Mouse (Mus musculus) lung, embryonic 14.5 days (tissue): ENCODE measurements around the gene Il23a. TPM values are rescaled to one million over a fixed set of nuclear protein-coding genes. Genes with fewer than 3 reads are reported as not detected.

Experiments
- ATAC-seq: fragments of 200-750 bp; cut with Nextera tagmentation; 2 replicates; pipeline ENCODE4 v1.8.0; 2017; ENCODE audit warnings: mild to moderate bottlenecking, moderate TSS enrichment, moderate library complexity; ENCODE audit not compliant: insufficient read depth
- DNase-seq: peaks from one replicate; pipeline ENCODE4 v3.0.0-alpha.2; 2015
- H3K27ac ChIP-seq: fragments of 300-500 bp; sonication (generic); 2 replicates; pipeline ENCODE4 v1.5.1; 2014; ENCODE audit warnings: low read depth, mild to moderate bottlenecking, moderate library complexity
- H3K27me3 ChIP-seq: fragments of 300-500 bp; sonication (generic); 2 replicates; pipeline ENCODE4 v1.6.1; 2014; ENCODE audit warnings: low read length, control low read depth; ENCODE audit not compliant: insufficient read depth
- H3K36me3 ChIP-seq: fragments of 300-500 bp; sonication (generic); 2 replicates; pipeline ENCODE4 v1.6.1; 2014; ENCODE audit warnings: control low read depth; ENCODE audit not compliant: insufficient read depth
- H3K4me1 ChIP-seq: fragments of 300-500 bp; sonication (generic); 2 replicates; pipeline ENCODE4 v1.6.1; 2014; ENCODE audit warnings: antibody characterized with exemption, control low read depth; ENCODE audit not compliant: insufficient read depth
- H3K4me2 ChIP-seq: fragments of 300-500 bp; sonication (generic); 2 replicates; pipeline ENCODE4 v1.6.1; 2014; ENCODE audit warnings: mild to moderate bottlenecking
- H3K4me3 ChIP-seq: fragments of 300-500 bp; sonication (generic); 2 replicates; pipeline ENCODE4 v1.5.1; 2014; ENCODE audit warnings: low read depth, low read length
- H3K9ac ChIP-seq: fragments of 300-500 bp; sonication (generic); 2 replicates; pipeline ENCODE4 v1.6.1; 2014
- H3K9me3 ChIP-seq: fragments of 300-500 bp; sonication (generic); 2 replicates; pipeline ENCODE4 v1.6.1; 2016; ENCODE audit warnings: low read depth, low read length, control low read depth
- CTCF ChIP-seq: IDR thresholded peaks from 2 replicates; pipeline ENCODE4 v1.5.1; 2016; ENCODE audit warnings: antibody characterized with exemption, low read depth
- WGBS: fragments of 180-500 bp; shearing (Covaris S2); extraction: QIAGEN DNeasy Blood & Tissue Kit; methylation state at CpG from one replicate; pipeline ENCODE4 v1.1.7; 2014; 5-methylcytosine and 5-hydroxymethylcytosine counted together
- polyA plus RNA-seq: library from polyadenylated mRNA; unstranded; fragments of >200 nt; fragmentation: Nextera tagmentation; extraction: Ambion mirVana; gene quantifications from 2 replicates; pipeline ENCODE4 v1.2.1, GENCODE M21; 2014

Gene Il23a
- polyA plus RNA-seq, 1 experiment from 2014 or later, result 0.17 TPM

DNA sequence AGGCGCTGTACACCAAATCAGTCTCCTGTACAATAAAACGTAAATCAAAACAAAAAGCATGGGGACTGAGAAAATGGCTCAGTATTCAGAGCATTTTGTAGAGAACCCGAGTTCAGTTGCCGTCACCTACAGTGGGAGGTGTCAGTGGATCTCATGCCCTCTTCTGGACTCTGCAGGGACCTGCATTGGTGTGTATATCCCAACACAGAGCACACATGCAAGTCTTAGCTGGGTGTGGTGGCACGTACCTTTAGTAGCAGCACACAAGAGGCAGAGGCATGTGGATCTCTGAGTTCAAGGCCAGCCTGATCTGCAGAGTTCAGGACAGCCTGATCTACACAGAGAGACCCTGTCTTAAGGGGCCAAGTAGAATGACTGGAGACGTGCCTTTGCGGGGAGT is 11.1 kb upstream of the Il23a start:
- H3K4me3 ChIP-seq, result no peak overlapping the region
- DNase-seq (no peak), ATAC-seq (no peak)
- 85% methylated on average over 7 of the region's 7 CpGs for WGBS
- peaks cover 4% of the 10 kb centered on the region for H3K4me1 ChIP-seq
- H3K9ac ChIP-seq, result no peak overlapping the region; the same call in 1 of the 2 replicates
- no peak for TF ChIP-seq CTCF
- H3K36me3 ChIP-seq, result peaks cover 67% of the 10 kb centered on the region
- peak overlapping the region; percentile 42; the same call in 1 of the 2 replicates for H3K27ac ChIP-seq
- H3K9me3 ChIP-seq, result no peaks in the 10 kb centered on the region
- H3K27me3 ChIP-seq, result no peaks in the 10 kb centered on the region
- H3K4me2 ChIP-seq, result no peak overlapping the region

DNA sequence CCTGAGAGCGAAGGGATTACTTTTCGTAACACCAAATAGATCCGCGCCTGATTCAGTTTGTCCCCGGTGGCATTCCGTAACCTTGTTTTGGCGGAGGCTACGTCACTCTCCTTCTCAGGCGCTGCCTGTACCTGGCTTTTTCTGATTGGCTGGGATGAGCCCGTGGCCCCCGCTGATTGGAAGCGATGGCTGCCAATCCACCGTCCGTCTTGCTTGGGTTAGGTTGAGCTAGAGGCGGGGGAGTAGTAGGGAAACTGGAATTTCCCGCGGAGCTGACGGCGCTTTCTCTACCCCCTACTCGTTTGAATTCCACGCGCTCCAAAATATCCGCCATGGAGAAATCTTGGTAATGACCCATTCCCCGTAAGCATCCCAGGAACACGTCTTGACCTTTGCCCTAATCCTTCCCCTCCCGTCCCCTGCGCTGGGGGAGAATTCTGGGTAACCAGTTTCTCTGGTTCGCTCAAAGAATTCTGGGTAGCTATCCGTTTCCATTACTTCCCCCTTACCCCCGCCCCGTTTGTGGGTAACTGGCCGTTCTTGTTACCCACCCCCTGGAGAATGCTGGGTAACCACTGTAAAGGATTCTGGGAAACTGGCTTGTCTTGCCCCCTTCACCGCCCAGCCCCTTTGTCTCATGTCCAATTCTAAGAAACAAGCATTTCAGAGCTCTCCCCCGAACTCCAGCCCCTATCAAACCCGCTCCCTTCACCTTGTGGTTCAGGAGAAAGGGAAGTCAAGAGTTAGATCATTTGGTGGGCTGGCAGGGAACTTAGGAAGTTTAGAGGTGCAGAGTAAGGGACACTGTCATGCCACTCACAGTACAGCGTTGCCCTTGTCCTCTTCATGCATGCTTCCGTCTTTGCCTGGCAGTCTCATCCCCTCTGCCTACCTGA is 4.8 kb upstream of the Il23a start, which contains the start of gene Pan2:
Gene Pan2 (plus strand): TSS at position 210 of the 896 bp plus-strand sequence.
- H3K4me1 ChIP-seq, result peaks cover 9% of the 10 kb centered on the region; the same call in 1 of the 2 replicates
- H3K9ac ChIP-seq, result peak within 1 kb of the TSS; percentile 94
- H3K9me3 ChIP-seq, result no peaks in the 10 kb centered on the region
- peak; percentile 99 for ATAC-seq
- no peaks in the 10 kb centered on the region for H3K27me3 ChIP-seq
- peaks cover 17% of the 10 kb centered on the region for H3K36me3 ChIP-seq
- WGBS, result under 1% methylated on average over 37 of the region's 37 CpGs
- H3K4me3 ChIP-seq, result peak within 1 kb of the TSS; percentile 66
- peak within 1 kb of the TSS; percentile 89 for H3K4me2 ChIP-seq
- no peak for TF ChIP-seq CTCF
- DNase-seq, result peak; percentile 100
- H3K27ac ChIP-seq, result peak within 1 kb of the TSS; percentile 98

DNA sequence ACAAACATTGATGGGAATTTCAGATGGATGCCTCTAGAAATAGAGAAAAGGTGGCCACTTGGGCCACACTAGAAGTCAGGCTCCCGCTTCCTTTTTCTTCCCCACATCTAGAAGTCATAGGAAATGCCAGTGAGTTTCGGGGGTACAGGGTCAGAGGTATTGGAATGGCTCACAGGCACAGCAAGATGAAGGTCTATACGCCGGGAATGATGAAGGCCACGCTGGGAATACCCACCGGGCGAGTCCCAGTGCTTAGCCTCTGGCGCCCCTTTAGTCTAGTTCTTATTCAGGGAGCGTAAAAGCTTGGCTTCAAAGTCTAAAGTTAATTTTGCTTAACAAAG is 4.2 kb upstream of the Il23a start:
- H3K36me3 ChIP-seq, result peaks cover 11% of the 10 kb centered on the region; the same call in 1 of the 2 replicates
- ATAC-seq, result peak; percentile 35; the same call in 1 of the 2 replicates
- H3K4me1 ChIP-seq, result peaks cover 9% of the 10 kb centered on the region; the same call in 1 of the 2 replicates
- peak overlapping the region; percentile 98 for H3K27ac ChIP-seq
- under 1% methylated on average over 9 of the region's 9 CpGs for WGBS
- TF ChIP-seq CTCF, result no peak
- DNase-seq, result no peak
- peak overlapping the region; percentile 89 for H3K4me2 ChIP-seq
- H3K27me3 ChIP-seq, result no peaks in the 10 kb centered on the region
- H3K9me3 ChIP-seq, result no peaks in the 10 kb centered on the region
- H3K4me3 ChIP-seq, result peak overlapping the region; percentile 66
- peak overlapping the region; percentile 94 for H3K9ac ChIP-seq

DNA sequence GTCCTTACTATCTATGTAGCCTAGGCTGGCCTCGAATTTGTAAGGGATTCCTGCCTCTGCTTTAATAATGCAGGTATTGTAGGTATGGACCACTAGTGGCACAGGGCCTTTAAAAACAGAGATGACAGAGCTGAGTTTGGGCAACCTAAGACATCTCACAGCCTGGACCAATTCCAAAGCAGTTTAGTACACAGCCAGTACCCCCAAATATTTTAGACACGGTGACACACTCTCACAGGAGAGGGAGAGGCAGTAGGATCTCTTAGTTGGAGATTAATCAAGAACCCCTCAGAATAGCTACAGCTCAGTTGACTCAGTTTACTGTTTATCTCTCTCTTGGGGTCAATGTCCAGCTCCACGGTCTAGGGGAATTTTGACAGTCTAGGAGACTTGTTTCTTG is 3.8 kb upstream of the Il23a start:
- no peak for TF ChIP-seq CTCF
- ATAC-seq (no peak), DNase-seq (peak; percentile 18)
- peaks cover 9% of the 10 kb centered on the region; the same call in 1 of the 2 replicates for H3K4me1 ChIP-seq
- no peaks in the 10 kb centered on the region for H3K27me3 ChIP-seq
- H3K4me2 ChIP-seq, result peak overlapping the region; percentile 89
- H3K9me3 ChIP-seq, result no peaks in the 10 kb centered on the region
- WGBS, result 33% methylated on average over 3 of the region's 3 CpGs
- 0 out of 2 replicates have a peak, but pooled peaks cover 11% of the 10 kb centered on the region for H3K36me3 ChIP-seq
- peak overlapping the region; percentile 66 for H3K4me3 ChIP-seq
- H3K27ac ChIP-seq, result peak overlapping the region; percentile 98
- H3K9ac ChIP-seq, result peak overlapping the region; percentile 94

DNA sequence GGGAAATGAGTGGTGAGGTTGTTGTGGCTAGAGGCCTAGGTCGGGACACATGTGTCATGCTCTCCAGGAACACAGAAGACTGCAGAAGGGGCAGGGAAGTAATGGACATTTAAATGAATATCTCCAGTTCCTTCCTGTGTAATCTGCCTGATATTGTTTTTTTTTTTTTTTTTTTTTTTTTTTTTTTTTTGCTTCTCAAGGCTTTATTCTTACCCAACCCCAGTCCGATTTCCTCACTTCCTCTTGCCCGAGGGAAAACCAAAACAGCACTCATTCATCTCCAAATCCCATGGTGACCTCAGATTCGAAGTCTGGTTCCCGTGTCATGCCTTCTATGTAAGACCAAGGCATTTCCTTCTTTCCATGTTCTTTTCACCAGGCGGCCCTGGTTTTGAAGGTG is 309 bp downstream of the Il23a start:
- H3K36me3 ChIP-seq, result no peaks in the 10 kb centered on the region
- no peak for TF ChIP-seq CTCF
- no peak overlapping the region for H3K4me2 ChIP-seq
- ATAC-seq, result no peak
- no peak overlapping the region for H3K27ac ChIP-seq
- DNase-seq, result peak; percentile 8
- H3K4me3 ChIP-seq, result no peak overlapping the region
- H3K4me1 ChIP-seq, result peaks cover 3% of the 10 kb centered on the region; the same call in 1 of the 2 replicates
- no peaks in the 10 kb centered on the region for H3K9me3 ChIP-seq
- WGBS, result 65% methylated on average over 6 of the region's 6 CpGs
- no peaks in the 10 kb centered on the region for H3K27me3 ChIP-seq
- H3K9ac ChIP-seq, result 0 out of 2 replicates have a peak overlapping the region, but pooled peaks have one; percentile 26

DNA sequence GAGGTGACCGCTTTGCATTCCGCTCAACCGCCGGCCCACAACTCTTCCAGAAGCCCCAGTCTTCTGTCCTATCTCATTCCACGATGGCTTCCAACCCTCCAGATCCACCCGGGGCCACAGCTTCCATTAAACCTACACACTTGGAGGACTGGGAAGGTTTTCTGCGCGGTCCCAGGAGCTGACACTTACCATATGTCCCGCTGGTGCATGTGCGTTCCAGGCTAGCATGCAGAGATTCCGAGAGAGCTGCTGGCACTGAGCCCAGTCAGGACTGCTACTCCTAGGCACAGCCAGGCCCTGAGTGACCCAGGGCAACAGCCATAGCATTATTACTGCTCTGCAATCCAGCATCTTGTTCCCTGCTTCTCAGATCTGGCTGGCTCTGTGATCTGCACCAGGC is 930 bp downstream of the Il23a start:
- no peaks in the 10 kb centered on the region for H3K36me3 ChIP-seq
- H3K27ac ChIP-seq, result peak overlapping the region; percentile 65; the same call in 1 of the 2 replicates

DNA sequence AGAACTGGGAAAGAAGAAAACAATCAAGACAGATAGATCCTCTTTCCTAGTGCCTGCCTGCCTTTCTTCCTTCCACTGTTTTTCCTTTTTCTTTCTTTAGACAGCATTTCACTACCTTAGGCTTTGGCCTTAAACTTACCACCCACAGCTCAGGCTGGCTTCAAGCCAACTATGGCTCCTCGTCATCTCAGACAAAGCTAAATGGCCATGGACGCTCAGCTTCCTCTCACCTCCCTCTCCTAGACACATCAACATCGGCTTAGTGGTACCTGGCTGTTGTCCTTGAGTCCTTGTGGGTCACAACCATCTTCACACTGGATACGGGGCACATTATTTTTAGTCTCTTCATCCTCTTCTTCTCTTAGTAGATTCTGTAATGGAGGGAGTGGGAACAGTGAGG is 1.3 kb downstream of the Il23a start:
- Histone ChIP-seq H3K9me3 (no peaks in the 10 kb centered on the region), H3K4me3 (no peak overlapping the region), H3K4me1 (peaks cover 1% of the 10 kb centered on the region; the same call in 1 of the 2 replicates), H3K27me3 (no peaks in the 10 kb centered on the region), H3K9ac (no peak overlapping the region), H3K27ac (peak overlapping the region; percentile 65; the same call in 1 of the 2 replicates), H3K36me3 (0 out of 2 replicates have a peak, but pooled peaks cover 3% of the 10 kb centered on the region), H3K4me2 (peak overlapping the region; percentile 20; the same call in 1 of the 2 replicates)
- ATAC-seq (peak; percentile 26; the same call in 1 of the 2 replicates), DNase-seq (peak; percentile 61)
- TF ChIP-seq CTCF, result no peak
- 47% methylated on average over 4 of the region's 4 CpGs for WGBS

More for the DNA sequence above, 930 bp downstream of the Il23a start:
- no peak for TF ChIP-seq CTCF
- peak; percentile 81 for ATAC-seq
- Histone ChIP-seq H3K4me3 (no peak overlapping the region), H3K4me2 (peak overlapping the region; percentile 20; the same call in 1 of the 2 replicates), H3K27me3 (no peaks in the 10 kb centered on the region), H3K4me1 (peaks cover 3% of the 10 kb centered on the region; the same call in 1 of the 2 replicates), H3K9ac (peak overlapping the region; percentile 26), H3K9me3 (no peaks in the 10 kb centered on the region)
- DNase-seq, result peak; percentile 82
- WGBS, result 58% methylated on average over 11 of the region's 11 CpGs
